Mouse (Mus musculus): ENCODE measurements around the gene Mboat2. TPM values are rescaled to one million over a fixed set of nuclear protein-coding genes. Genes with fewer than 3 reads are reported as not detected.

Gene Mboat2
- polyA plus RNA-seq, 1 experiment from 2014 or later: 72.5 TPM

DNA sequence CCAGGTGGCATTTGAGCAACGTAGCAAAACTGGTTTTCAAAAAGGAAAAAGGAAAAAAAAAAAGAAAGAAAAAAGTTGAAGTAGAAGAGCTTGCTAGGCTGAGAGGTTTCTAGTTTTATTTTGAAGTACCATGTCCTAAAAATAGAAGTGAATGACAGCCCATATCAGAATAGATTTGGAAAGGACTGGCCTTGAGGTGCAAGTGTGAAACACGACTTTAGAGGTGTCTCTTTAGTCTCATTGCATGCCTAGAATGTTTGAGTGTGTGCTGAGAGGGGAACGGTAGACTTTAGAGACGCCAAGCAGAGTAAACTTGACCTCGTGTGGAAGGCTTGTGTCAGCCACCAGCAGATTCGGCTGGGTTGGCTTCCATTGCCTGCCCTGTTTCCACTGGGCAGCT lies 81.5 kb downstream of the Mboat2 start:
- Histone ChIP-seq H3K9ac (replicated peaks) (no peak overlapping the region), H3K36me3 (peaks cover 21% of the 10 kb centered on the region; the same call in 1 of the 2 replicates), H3K4me3 (no peak overlapping the region), H3K4me2 (replicated peaks) (no peak overlapping the region), H3K27ac (replicated peaks) (no peak overlapping the region), H3K27me3 (no peaks in the 10 kb centered on the region), H3K9me3 (no peaks in the 10 kb centered on the region), H3K4me1 (no peaks in the 10 kb centered on the region)
- ATAC-seq (replicated peaks): no peak
- WGBS: 82% methylated on average over 6 of the region's 6 CpGs

DNA sequence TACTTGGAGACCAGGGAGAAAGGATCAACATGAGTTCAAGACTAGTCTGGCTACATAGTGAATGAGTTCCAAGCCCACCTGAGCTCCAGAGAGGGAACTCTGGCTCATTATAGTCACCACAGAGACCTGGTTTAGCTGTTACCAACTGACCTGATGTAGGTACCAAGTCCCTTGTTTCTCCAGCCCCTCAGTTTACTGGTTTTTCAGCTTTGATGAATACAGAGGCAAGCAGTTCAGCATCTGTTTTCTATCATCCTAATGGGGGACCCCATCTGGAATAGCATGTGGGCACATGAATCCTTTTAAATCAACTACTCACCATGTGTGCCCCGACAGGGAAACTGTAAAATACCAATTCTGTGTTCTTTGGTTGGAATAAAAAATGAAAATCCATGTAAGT lies 82.2 kb downstream of the Mboat2 start:
- Histone ChIP-seq H3K36me3 (peaks cover 19% of the 10 kb centered on the region; the same call in 1 of the 2 replicates), H3K9me3 (no peaks in the 10 kb centered on the region), H3K4me2 (replicated peaks) (no peak overlapping the region), H3K4me1 (no peaks in the 10 kb centered on the region), H3K27ac (replicated peaks) (no peak overlapping the region), H3K27me3 (no peaks in the 10 kb centered on the region), H3K4me3 (no peak overlapping the region), H3K9ac (replicated peaks) (no peak overlapping the region)
- 91% methylated on average over 1 of the region's 1 CpGs for WGBS
- no peak for ATAC-seq (replicated peaks)

GRCm38 (mm10) chr12:24918575-24919262 lies 88.0 kb downstream of the Mboat2 start:
- 71% methylated on average over 12 of the region's 12 CpGs for WGBS
- no peak for ATAC-seq (replicated peaks)
- no peaks in the 10 kb centered on the region for H3K27me3 ChIP-seq
- H3K9ac ChIP-seq (replicated peaks): no peak overlapping the region
- peak overlapping the region; percentile 45 for H3K27ac ChIP-seq (replicated peaks)
- H3K4me2 ChIP-seq (replicated peaks): no peak overlapping the region
- peaks cover 4% of the 10 kb centered on the region for H3K4me1 ChIP-seq
- no peak overlapping the region for H3K4me3 ChIP-seq
- H3K9me3 ChIP-seq: no peaks in the 10 kb centered on the region
- 0 out of 2 replicates have a peak, but pooled peaks cover 10% of the 10 kb centered on the region for H3K36me3 ChIP-seq

DNA sequence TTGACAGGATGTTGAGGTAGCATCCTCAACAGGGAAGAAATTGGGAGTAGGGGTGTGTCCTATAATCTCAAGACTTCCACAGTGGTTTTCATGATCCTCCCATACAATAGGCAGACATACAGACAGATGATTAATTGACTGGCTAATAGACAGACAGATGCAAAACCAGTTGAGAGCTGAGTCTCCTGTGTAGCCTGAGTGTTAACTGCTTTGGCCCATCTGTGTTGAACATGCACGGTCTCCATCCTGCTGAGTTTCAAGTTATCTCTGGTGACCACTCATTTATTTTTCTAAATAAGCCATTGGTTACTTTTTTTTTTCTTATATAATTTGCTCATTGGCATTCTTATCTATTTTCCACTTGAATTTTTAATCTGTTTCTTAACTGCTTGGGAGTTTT lies 90.2 kb downstream of the Mboat2 start:
- Histone ChIP-seq H3K9ac (replicated peaks) (no peak overlapping the region), H3K4me2 (replicated peaks) (no peak overlapping the region), H3K36me3 (0 out of 2 replicates have a peak, but pooled peaks cover 10% of the 10 kb centered on the region), H3K9me3 (no peaks in the 10 kb centered on the region), H3K27me3 (no peaks in the 10 kb centered on the region), H3K4me3 (no peak overlapping the region), H3K4me1 (peaks cover 7% of the 10 kb centered on the region), H3K27ac (replicated peaks) (no peak overlapping the region)
- 98% methylated on average over 1 of the region's 1 CpGs for WGBS
- no peak for ATAC-seq (replicated peaks)

- Histone ChIP-seq H3K9me3 (no peaks in the 10 kb centered on the region), H3K27me3 (no peaks in the 10 kb centered on the region), H3K4me3 (no peak overlapping the region), H3K36me3 (no peaks in the 10 kb centered on the region), H3K4me1 (peaks cover 14% of the 10 kb centered on the region), H3K4me2 (replicated peaks) (no peak overlapping the region), H3K27ac (replicated peaks) (no peak overlapping the region), H3K9ac (replicated peaks) (no peak overlapping the region)
- WGBS: 87% methylated on average over 4 of the region's 4 CpGs
- ATAC-seq (replicated peaks): no peak
These were observed 93.3 kb downstream of the Mboat2 start for GRCm38 (mm10) chr12:24924003-24924402.

GRCm38 (mm10) chr12:24925276-24925675 lies 94.6 kb downstream of the Mboat2 start:
- H3K4me2 ChIP-seq (replicated peaks): no peak overlapping the region
- no peaks in the 10 kb centered on the region for H3K9me3 ChIP-seq
- H3K4me1 ChIP-seq: peaks cover 14% of the 10 kb centered on the region
- H3K27me3 ChIP-seq: no peaks in the 10 kb centered on the region
- H3K36me3 ChIP-seq: no peaks in the 10 kb centered on the region
- no peak overlapping the region for H3K9ac ChIP-seq (replicated peaks)
- ATAC-seq (replicated peaks): no peak
- H3K4me3 ChIP-seq: no peak overlapping the region
- WGBS: 88% methylated on average over 5 of the region's 5 CpGs
- no peak overlapping the region for H3K27ac ChIP-seq (replicated peaks)

DNA sequence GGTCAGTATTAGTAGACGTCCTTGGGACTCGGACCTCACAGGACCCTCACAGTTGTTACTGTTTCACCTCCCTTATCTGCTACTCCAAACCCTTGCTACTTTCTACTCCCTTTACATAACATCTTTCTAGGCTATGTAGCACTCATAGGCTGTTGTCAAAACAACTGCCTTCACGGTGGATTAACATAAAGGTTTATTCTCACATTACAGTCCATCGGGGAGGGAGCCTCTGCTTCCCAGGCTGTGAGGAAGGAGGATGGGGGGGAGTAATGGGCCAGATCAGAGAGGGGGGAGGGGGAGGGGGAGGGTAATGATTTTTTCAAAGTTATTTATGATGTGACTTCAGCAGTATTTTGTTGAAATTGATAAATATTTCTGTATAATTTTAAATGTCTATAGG lies 95.0 kb downstream of the Mboat2 start:
- no peaks in the 10 kb centered on the region for H3K9me3 ChIP-seq
- WGBS: 43% methylated on average over 4 of the region's 4 CpGs
- no peaks in the 10 kb centered on the region for H3K36me3 ChIP-seq
- no peak for ATAC-seq (replicated peaks)
- H3K27me3 ChIP-seq: no peaks in the 10 kb centered on the region
- H3K4me1 ChIP-seq: peaks cover 14% of the 10 kb centered on the region
- H3K27ac ChIP-seq (replicated peaks): no peak overlapping the region
- no peak overlapping the region for H3K4me2 ChIP-seq (replicated peaks)
- H3K4me3 ChIP-seq: no peak overlapping the region
- no peak overlapping the region for H3K9ac ChIP-seq (replicated peaks)

- ATAC-seq (replicated peaks): peak; percentile 60
These were observed 97.5 kb downstream of the Mboat2 start for GRCm38 (mm10) chr12:24928051-24928748.

GRCm38 (mm10) chr12:24929043-24929442 lies 98.4 kb downstream of the Mboat2 start:
- Histone ChIP-seq H3K4me2 (replicated peaks) (no peak overlapping the region), H3K27ac (replicated peaks) (0 out of 2 replicates have a peak overlapping the region, but pooled peaks have one; percentile 19), H3K27me3 (no peaks in the 10 kb centered on the region), H3K36me3 (no peaks in the 10 kb centered on the region), H3K9ac (replicated peaks) (no peak overlapping the region), H3K4me3 (no peak overlapping the region), H3K9me3 (no peaks in the 10 kb centered on the region), H3K4me1 (peaks cover 20% of the 10 kb centered on the region)
- ATAC-seq (replicated peaks): no peak
- 56% methylated on average over 7 of the region's 7 CpGs for WGBS

More at GRCm38 (mm10) chr12:24928051-24928748, 97.5 kb downstream of the Mboat2 start:
- Histone ChIP-seq H3K27me3 (no peaks in the 10 kb centered on the region), H3K4me1 (peaks cover 15% of the 10 kb centered on the region), H3K4me3 (no peak overlapping the region), H3K27ac (replicated peaks) (peak overlapping the region; percentile 72), H3K9me3 (no peaks in the 10 kb centered on the region), H3K36me3 (no peaks in the 10 kb centered on the region), H3K9ac (replicated peaks) (no peak overlapping the region), H3K4me2 (replicated peaks) (no peak overlapping the region)
- WGBS: 52% methylated on average over 18 of the region's 18 CpGs

DNA sequence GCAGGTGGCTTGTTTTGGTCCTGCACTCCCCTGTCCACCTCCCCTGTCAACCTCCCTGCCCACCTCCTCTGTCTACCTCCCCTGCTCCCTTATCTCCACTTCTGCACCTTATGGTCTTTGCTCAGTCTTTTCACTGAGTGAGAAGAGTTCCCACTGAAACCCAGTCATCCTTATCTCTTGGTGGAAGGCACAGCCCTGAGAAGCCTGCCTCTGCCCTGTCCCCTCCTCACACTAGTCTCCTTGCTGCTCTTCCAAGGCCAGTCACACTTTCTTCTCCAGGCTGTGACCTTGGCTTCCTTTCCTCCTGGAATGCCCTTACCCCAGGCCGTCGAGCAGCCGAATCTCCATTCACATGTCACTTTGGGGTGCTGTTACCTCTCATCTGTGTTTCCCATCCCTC lies 100.1 kb downstream of the Mboat2 start:
- no peak for ATAC-seq (replicated peaks)
- Histone ChIP-seq H3K36me3 (peaks cover 6% of the 10 kb centered on the region; the same call in 1 of the 2 replicates), H3K9me3 (no peaks in the 10 kb centered on the region), H3K4me3 (no peak overlapping the region), H3K27me3 (no peaks in the 10 kb centered on the region), H3K27ac (replicated peaks) (no peak overlapping the region), H3K9ac (replicated peaks) (no peak overlapping the region), H3K4me1 (peaks cover 17% of the 10 kb centered on the region), H3K4me2 (replicated peaks) (no peak overlapping the region)
- WGBS: 88% methylated on average over 3 of the region's 3 CpGs

DNA sequence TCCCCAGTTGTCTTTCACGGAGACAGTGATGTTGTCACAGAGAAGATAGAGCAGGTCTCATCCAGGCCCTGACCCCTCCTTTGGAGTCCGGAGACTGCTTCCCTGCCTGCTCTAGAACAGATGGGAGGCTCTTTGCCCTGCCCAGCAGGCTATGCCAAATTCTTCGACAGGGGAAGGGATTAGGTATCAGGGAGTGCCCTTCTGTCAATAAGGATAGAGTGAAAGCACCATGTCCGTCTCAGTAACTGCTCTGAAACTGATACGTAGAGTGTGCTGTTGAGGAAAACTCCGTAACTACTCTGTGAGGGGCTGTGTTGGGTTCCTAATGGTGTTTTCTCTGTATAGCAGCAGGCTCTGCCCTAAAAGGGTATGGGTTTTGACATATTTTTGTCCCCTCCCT lies 101.4 kb downstream of the Mboat2 start:
- H3K4me3 ChIP-seq: no peak overlapping the region
- H3K36me3 ChIP-seq: peaks cover 6% of the 10 kb centered on the region; the same call in 1 of the 2 replicates
- no peak overlapping the region for H3K27ac ChIP-seq (replicated peaks)
- 68% methylated on average over 6 of the region's 6 CpGs for WGBS
- no peak overlapping the region for H3K4me2 ChIP-seq (replicated peaks)
- H3K9me3 ChIP-seq: no peaks in the 10 kb centered on the region
- no peaks in the 10 kb centered on the region for H3K27me3 ChIP-seq
- H3K4me1 ChIP-seq: peaks cover 17% of the 10 kb centered on the region
- ATAC-seq (replicated peaks): no peak
- no peak overlapping the region for H3K9ac ChIP-seq (replicated peaks)

- Histone ChIP-seq H3K27me3 (no peaks in the 10 kb centered on the region), H3K36me3 (peaks cover 6% of the 10 kb centered on the region; the same call in 1 of the 2 replicates), H3K27ac (replicated peaks) (no peak overlapping the region), H3K4me2 (replicated peaks) (no peak overlapping the region), H3K9ac (replicated peaks) (no peak overlapping the region), H3K9me3 (no peaks in the 10 kb centered on the region), H3K4me3 (no peak overlapping the region), H3K4me1 (peaks cover 9% of the 10 kb centered on the region)
- no peak for ATAC-seq (replicated peaks)
- WGBS: 91% methylated on average over 1 of the region's 1 CpGs
These were observed 102.6 kb downstream of the Mboat2 start for GRCm38 (mm10) chr12:24933206-24933775.
